Mouse (Mus musculus) midbrain, embryonic 13.5 days (tissue): ENCODE results near the gene Pard3b. TPM values are rescaled to one million over a fixed set of nuclear protein-coding genes. Genes with fewer than 3 reads are reported as not detected.

Experiments used
- ATAC-seq: fragments of 200-750 bp; cut with Nextera tagmentation; 2 replicates; pipeline ENCODE4 v1.8.0; 2017; ENCODE audit warnings: mild to moderate bottlenecking, moderate TSS enrichment, moderate library complexity
- H3K27ac ChIP-seq: fragments of 300-500 bp; sonication (generic); 2 replicates; pipeline ENCODE4 v1.5.1; 2015; ENCODE audit warnings: inconsistent platforms, mild to moderate bottlenecking, moderate library complexity
- H3K27me3 ChIP-seq: fragments of 300-500 bp; sonication (generic); 2 replicates; pipeline ENCODE4 v1.6.1; 2015; ENCODE audit warnings: mild to moderate bottlenecking, inconsistent platforms
- H3K36me3 ChIP-seq: fragments of 300-500 bp; sonication (generic); 2 replicates; pipeline ENCODE4 v1.6.1; 2015; ENCODE audit warnings: mild to moderate bottlenecking, inconsistent platforms
- H3K4me1 ChIP-seq: fragments of 300-500 bp; sonication (generic); replicated peaks from 2 replicates; pipeline ENCODE4 v1.6.1; 2015; ENCODE audit warnings: inconsistent platforms
- H3K4me2 ChIP-seq: fragments of 300-500 bp; sonication (generic); replicated peaks from 2 replicates; pipeline ENCODE4 v1.6.1; 2015; ENCODE audit warnings: moderate library complexity, mild to moderate bottlenecking, inconsistent platforms
- H3K4me3 ChIP-seq: fragments of 300-500 bp; sonication (generic); replicated peaks from 2 replicates; pipeline ENCODE4 v1.5.1; 2015; ENCODE audit warnings: mild to moderate bottlenecking, inconsistent platforms
- H3K9ac ChIP-seq: fragments of 300-500 bp; sonication (generic); replicated peaks from 2 replicates; pipeline ENCODE4 v1.6.1; 2015; ENCODE audit warnings: mild to moderate bottlenecking, inconsistent platforms
- H3K9me3 ChIP-seq: fragments of 300-500 bp; sonication (generic); 2 replicates; pipeline ENCODE4 v1.6.1; 2016; ENCODE audit warnings: mild to moderate bottlenecking, inconsistent platforms
- WGBS: fragments of 180-500 bp; shearing (Covaris S2); methylation state at CpG from one replicate; pipeline ENCODE4 v1.1.7; 2015; 5-methylcytosine and 5-hydroxymethylcytosine counted together
- polyA plus RNA-seq: library from polyadenylated mRNA; unstranded; fragments of >200 nt; fragmentation: Nextera tagmentation; extraction: Ambion mirVana; gene quantifications from 2 replicates; pipeline ENCODE4 v1.2.1, GENCODE M21; 2015

Gene Pard3b
- polyA plus RNA-seq, 1 experiment from 2014 or later: 9.4 TPM

- ATAC-seq: peak; percentile 48
- no peak overlapping the region for H3K4me2 ChIP-seq
- H3K4me3 ChIP-seq: no peak overlapping the region
- no peaks in the 10 kb centered on the region for H3K27me3 ChIP-seq
- H3K27ac ChIP-seq: no peak overlapping the region
- 17% methylated on average over 6 of the region's 6 CpGs for WGBS
- no peaks in the 10 kb centered on the region for H3K36me3 ChIP-seq
- H3K9me3 ChIP-seq: no peaks in the 10 kb centered on the region
- H3K4me1 ChIP-seq: peaks cover 9% of the 10 kb centered on the region
- no peak overlapping the region for H3K9ac ChIP-seq
These were observed 1009.5 kb downstream of the Pard3b start for GRCm38 (mm10) chr1:62648116-62648515.

DNA sequence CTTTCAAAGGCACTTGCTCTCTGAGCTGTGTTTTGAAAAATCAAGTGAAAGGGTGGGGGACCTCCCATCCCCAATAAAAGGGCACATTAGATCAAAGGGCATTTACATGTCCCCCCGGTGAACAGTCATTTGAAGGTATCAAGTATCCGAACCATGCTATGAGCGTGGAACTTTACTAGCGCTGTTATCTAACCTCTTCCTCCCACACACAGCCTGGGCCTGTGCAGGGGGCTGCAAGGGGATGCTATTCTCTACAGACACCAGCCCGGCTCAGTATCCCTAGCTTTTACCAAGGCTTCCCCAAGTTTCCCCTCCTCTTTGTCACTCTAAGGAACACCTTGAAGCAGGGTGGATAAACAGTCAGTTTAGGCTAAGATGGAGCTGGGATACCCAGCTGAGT lies 1010.0 kb downstream of the Pard3b start:
- Histone ChIP-seq H3K4me1 (peaks cover 9% of the 10 kb centered on the region), H3K27me3 (no peaks in the 10 kb centered on the region), H3K27ac (no peak overlapping the region), H3K4me2 (no peak overlapping the region), H3K36me3 (no peaks in the 10 kb centered on the region), H3K9me3 (no peaks in the 10 kb centered on the region), H3K9ac (no peak overlapping the region), H3K4me3 (no peak overlapping the region)
- WGBS: 15% methylated on average over 5 of the region's 5 CpGs
- peak; percentile 56; the same call in 1 of the 2 replicates for ATAC-seq

DNA sequence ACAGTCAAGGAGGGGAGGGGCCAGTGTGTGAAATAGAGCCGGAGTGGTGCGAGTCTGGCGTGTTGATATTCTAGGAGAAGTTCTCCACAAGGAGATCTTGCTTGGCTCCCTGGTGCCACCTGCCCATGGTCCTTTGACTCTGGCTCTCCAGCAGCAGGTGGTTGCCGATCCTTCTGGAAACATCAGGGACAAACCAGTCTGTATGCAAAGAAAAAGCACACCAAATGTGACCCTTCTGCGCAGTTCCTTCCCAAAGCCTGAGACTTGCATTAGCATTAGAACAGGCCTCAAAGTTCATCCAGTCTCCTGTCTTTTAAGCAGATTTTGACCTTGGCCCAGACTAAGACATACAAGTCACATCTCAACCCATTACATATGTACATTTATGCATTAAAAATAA lies 1011.9 kb downstream of the Pard3b start:
- Histone ChIP-seq H3K4me1 (peaks cover 17% of the 10 kb centered on the region), H3K9ac (no peak overlapping the region), H3K4me2 (no peak overlapping the region), H3K9me3 (no peaks in the 10 kb centered on the region), H3K27ac (no peak overlapping the region), H3K36me3 (no peaks in the 10 kb centered on the region), H3K27me3 (no peaks in the 10 kb centered on the region), H3K4me3 (no peak overlapping the region)
- WGBS: 89% methylated on average over 5 of the region's 5 CpGs
- no peak for ATAC-seq

DNA sequence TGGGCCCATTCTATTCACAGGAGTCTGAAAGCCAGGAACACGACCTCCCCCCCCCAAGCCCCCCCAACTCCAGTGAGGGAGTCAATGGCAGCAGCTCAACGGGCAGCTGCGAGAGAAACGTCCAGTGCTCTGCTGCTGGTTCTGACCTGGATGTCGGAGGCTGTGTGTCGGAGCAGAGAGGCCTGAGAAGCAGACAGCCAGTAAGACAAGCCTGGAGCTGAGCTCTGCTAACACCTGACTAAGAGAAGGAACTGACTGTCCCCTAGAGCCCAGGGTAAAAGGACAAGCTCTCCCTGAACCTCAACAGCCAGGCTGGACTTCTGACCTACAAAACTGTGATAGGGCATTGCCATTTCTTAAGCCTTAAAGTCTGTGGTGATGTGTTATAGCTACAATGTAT lies 1015.8 kb downstream of the Pard3b start:
- no peak overlapping the region for H3K27ac ChIP-seq
- H3K36me3 ChIP-seq: no peaks in the 10 kb centered on the region
- no peaks in the 10 kb centered on the region for H3K27me3 ChIP-seq
- H3K9me3 ChIP-seq: no peaks in the 10 kb centered on the region
- peaks cover 14% of the 10 kb centered on the region for H3K4me1 ChIP-seq
- ATAC-seq: no peak
- no peak overlapping the region for H3K4me2 ChIP-seq
- H3K4me3 ChIP-seq: no peak overlapping the region
- H3K9ac ChIP-seq: no peak overlapping the region
- 66% methylated on average over 6 of the region's 6 CpGs for WGBS

DNA sequence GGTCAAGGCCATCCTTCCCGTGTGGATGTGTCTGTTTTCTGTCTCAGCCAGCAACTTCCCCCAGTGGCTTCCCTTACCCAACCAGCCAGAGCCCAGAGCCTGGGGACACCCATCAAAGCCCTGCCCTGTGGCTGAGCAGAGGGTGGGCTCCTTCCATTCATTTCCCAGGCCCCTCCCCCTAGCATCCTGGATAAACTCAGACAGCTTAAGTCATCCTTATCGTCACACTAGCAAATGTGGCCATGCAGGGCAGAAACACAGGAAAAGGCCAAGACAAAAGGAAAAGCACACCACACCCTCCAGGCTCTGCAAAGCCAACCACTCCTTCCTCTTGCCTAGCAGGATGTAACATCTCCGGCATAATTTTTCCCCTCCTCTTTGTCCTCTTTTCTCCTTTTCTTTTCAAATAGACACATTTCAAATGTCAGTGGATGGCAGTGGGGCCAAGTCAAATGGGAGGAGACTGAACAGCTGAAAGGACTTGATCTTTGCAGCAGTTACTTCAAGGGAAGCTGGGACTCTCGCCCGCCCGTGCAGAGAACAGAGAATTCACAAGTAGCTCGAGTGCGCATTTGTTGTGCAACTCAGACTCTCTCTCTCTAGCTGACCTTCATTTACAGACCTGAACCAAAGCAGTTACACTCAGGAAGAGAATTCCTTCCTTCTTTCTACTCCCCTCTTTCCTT lies 1026.5 kb downstream of the Pard3b start:
- ATAC-seq: peak; percentile 63; the same call in 1 of the 2 replicates
- H3K4me2 ChIP-seq: no peak overlapping the region
- 0 out of 2 replicates have a peak overlapping the region, but pooled peaks have one; percentile 6 for H3K27ac ChIP-seq
- no peaks in the 10 kb centered on the region for H3K9me3 ChIP-seq
- peaks cover 8% of the 10 kb centered on the region for H3K4me1 ChIP-seq
- no peak overlapping the region for H3K4me3 ChIP-seq
- H3K9ac ChIP-seq: no peak overlapping the region
- 33% methylated on average over 8 of the region's 8 CpGs for WGBS
- H3K36me3 ChIP-seq: no peaks in the 10 kb centered on the region
- H3K27me3 ChIP-seq: no peaks in the 10 kb centered on the region

- H3K4me2 ChIP-seq: no peak overlapping the region
- H3K9ac ChIP-seq: no peak overlapping the region
- no peaks in the 10 kb centered on the region for H3K27me3 ChIP-seq
- H3K4me3 ChIP-seq: no peak overlapping the region
- no peaks in the 10 kb centered on the region for H3K9me3 ChIP-seq
- WGBS: 78% methylated on average over 5 of the region's 5 CpGs
- no peak overlapping the region for H3K27ac ChIP-seq
- no peaks in the 10 kb centered on the region for H3K36me3 ChIP-seq
- no peak for ATAC-seq
- peaks cover 8% of the 10 kb centered on the region for H3K4me1 ChIP-seq
These were observed 1027.4 kb downstream of the Pard3b start for GRCm38 (mm10) chr1:62665771-62666730.

- H3K27ac ChIP-seq: no peak overlapping the region
- H3K4me1 ChIP-seq: peaks cover 8% of the 10 kb centered on the region
- no peak overlapping the region for H3K9ac ChIP-seq
- WGBS: 85% methylated on average over 5 of the region's 5 CpGs
- H3K4me3 ChIP-seq: no peak overlapping the region
- no peak overlapping the region for H3K4me2 ChIP-seq
- no peaks in the 10 kb centered on the region for H3K36me3 ChIP-seq
- H3K27me3 ChIP-seq: no peaks in the 10 kb centered on the region
- no peaks in the 10 kb centered on the region for H3K9me3 ChIP-seq
- ATAC-seq: no peak
These were observed 1028.2 kb downstream of the Pard3b start for GRCm38 (mm10) chr1:62666780-62667179.

GRCm38 (mm10) chr1:62678611-62679344 lies 1040.2 kb downstream of the Pard3b start:
- Histone ChIP-seq H3K27me3 (no peaks in the 10 kb centered on the region), H3K4me1 (peaks cover 16% of the 10 kb centered on the region), H3K4me2 (no peak overlapping the region), H3K4me3 (no peak overlapping the region), H3K9ac (no peak overlapping the region), H3K9me3 (peaks cover 6% of the 10 kb centered on the region; the same call in 1 of the 2 replicates), H3K27ac (no peak overlapping the region), H3K36me3 (no peaks in the 10 kb centered on the region)
- WGBS: 42% methylated on average over 4 of the region's 4 CpGs
- ATAC-seq: no peak

DNA sequence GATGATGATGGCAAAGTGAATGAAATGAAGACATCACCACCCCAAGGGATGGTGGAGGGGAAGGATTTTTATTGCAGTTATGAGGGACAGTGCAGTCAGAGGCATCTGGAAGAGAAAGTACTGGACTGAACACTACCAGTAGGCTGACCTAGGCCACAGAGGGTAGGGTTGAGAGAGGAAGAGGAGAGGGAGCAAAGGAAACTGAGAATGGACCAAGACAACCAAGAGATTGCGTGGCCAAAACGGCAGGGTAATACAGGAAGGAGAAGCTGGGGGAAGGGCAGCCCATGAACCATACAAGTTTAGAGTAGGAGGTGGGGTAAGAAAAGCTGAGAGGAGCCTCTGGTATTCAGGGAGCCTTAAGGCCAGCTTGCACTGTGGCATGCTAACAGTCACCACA lies 1040.8 kb downstream of the Pard3b start:
- WGBS: 89% methylated on average over 2 of the region's 2 CpGs
- Histone ChIP-seq H3K4me3 (no peak overlapping the region), H3K9ac (no peak overlapping the region), H3K4me1 (peaks cover 16% of the 10 kb centered on the region), H3K9me3 (peaks cover 6% of the 10 kb centered on the region; the same call in 1 of the 2 replicates), H3K27ac (no peak overlapping the region), H3K27me3 (no peaks in the 10 kb centered on the region), H3K36me3 (no peaks in the 10 kb centered on the region), H3K4me2 (no peak overlapping the region)
- ATAC-seq: no peak

- H3K4me3 ChIP-seq: no peak overlapping the region
- peak; percentile 78 for ATAC-seq
- no peak overlapping the region for H3K9ac ChIP-seq
- H3K36me3 ChIP-seq: no peaks in the 10 kb centered on the region
- no peaks in the 10 kb centered on the region for H3K27me3 ChIP-seq
- H3K27ac ChIP-seq: peak overlapping the region; percentile 65
- WGBS: 32% methylated on average over 21 of the region's 21 CpGs
- H3K4me2 ChIP-seq: peak overlapping the region; percentile 31
- peaks cover 16% of the 10 kb centered on the region for H3K4me1 ChIP-seq
- peaks cover 3% of the 10 kb centered on the region; the same call in 1 of the 2 replicates for H3K9me3 ChIP-seq
These were observed 1044.1 kb downstream of the Pard3b start for GRCm38 (mm10) chr1:62682456-62683385.

- H3K4me2 ChIP-seq: peak overlapping the region; percentile 31; the same call in 1 of the 2 replicates
- no peak overlapping the region for H3K27ac ChIP-seq
- no peak overlapping the region for H3K9ac ChIP-seq
- H3K4me1 ChIP-seq: peaks cover 16% of the 10 kb centered on the region
- WGBS: 89% methylated on average over 2 of the region's 2 CpGs
- no peak overlapping the region for H3K4me3 ChIP-seq
- ATAC-seq: no peak
- no peaks in the 10 kb centered on the region for H3K9me3 ChIP-seq
- H3K27me3 ChIP-seq: no peaks in the 10 kb centered on the region
- no peaks in the 10 kb centered on the region for H3K36me3 ChIP-seq
These were observed 1044.9 kb downstream of the Pard3b start for GRCm38 (mm10) chr1:62683498-62683897.
